Mouse (Mus musculus): Measurements from ENCODE around the gene Trim29. TPM values are rescaled to one million over a fixed set of nuclear protein-coding genes. Genes with fewer than 3 reads are reported as not detected.

Gene Trim29
- polyA plus RNA-seq, 1 experiment from 2014 or later = 1.2 TPM

- Histone ChIP-seq H3K9me3 (no peaks in the 10 kb centered on the region), H3K27me3 (ENCODE audit: poor library complexity, severe bottlenecking) (peaks cover 38% of the 10 kb centered on the region), H3K36me3 (replicated peaks) (no peaks in the 10 kb centered on the region), H3K27ac (0 out of 2 replicates have a peak overlapping the region, but pooled peaks have one; percentile 8), H3K4me1 (peaks cover 11% of the 10 kb centered on the region), H3K4me3 (no peak overlapping the region)
- no peak for DNase-seq (ENCODE audit: extremely low spot score, low spot score)
- 58% methylated on average over 13 of the region's 13 CpGs for WGBS
Observed at GRCm38 (mm10) chr9:43351015-43351414, 40.4 kb downstream of the Trim29 start.

GRCm38 (mm10) chr9:43357011-43357410, 46.4 kb downstream of the Trim29 start:
- Histone ChIP-seq H3K9me3 (no peaks in the 10 kb centered on the region), H3K27me3 (ENCODE audit: poor library complexity, severe bottlenecking) (peaks cover 47% of the 10 kb centered on the region), H3K36me3 (replicated peaks) (no peaks in the 10 kb centered on the region), H3K4me1 (peaks cover 34% of the 10 kb centered on the region), H3K4me3 (no peak overlapping the region), H3K27ac (no peak overlapping the region)
- no peak for DNase-seq (ENCODE audit: extremely low spot score, low spot score)

- peaks cover 34% of the 10 kb centered on the region for H3K4me1 ChIP-seq
- WGBS = 29% methylated on average over 15 of the region's 15 CpGs
- no peak overlapping the region; the same call in 1 of the 2 replicates for H3K4me3 ChIP-seq
- peak overlapping the region; percentile 36 for H3K27ac ChIP-seq
- peak; percentile 44 for DNase-seq (ENCODE audit: extremely low spot score, low spot score)
- H3K27me3 ChIP-seq (ENCODE audit: poor library complexity, severe bottlenecking) = peaks cover 47% of the 10 kb centered on the region
- H3K36me3 ChIP-seq (replicated peaks) = no peaks in the 10 kb centered on the region
- H3K9me3 ChIP-seq = no peaks in the 10 kb centered on the region
Observed at GRCm38 (mm10) chr9:43358591-43359323, 48.1 kb downstream of the Trim29 start.

DNA sequence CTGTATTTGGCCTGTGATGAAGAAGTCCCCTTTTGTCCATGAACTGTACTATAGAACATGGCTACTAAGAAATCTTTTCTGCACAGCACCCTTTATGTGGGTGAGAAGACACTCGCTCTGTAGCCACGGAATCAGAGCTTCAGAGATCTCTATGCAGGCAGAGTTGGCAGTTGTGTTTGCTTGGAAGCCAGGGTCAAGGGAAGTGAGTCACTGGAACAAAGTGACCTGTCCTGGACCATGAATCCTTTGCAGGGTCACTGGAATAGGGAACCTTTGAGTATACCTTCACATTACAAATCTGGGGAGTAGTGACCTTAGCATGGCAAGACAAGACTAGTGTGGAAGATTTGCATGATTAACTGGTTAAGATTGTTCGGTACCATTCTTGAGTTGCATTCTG, 58.1 kb downstream of the Trim29 start:
- Histone ChIP-seq H3K27me3 (ENCODE audit: poor library complexity, severe bottlenecking) (no peaks in the 10 kb centered on the region), H3K4me1 (peaks cover 10% of the 10 kb centered on the region; the same call in 1 of the 2 replicates), H3K9me3 (no peaks in the 10 kb centered on the region), H3K4me3 (no peak overlapping the region), H3K27ac (no peak overlapping the region), H3K36me3 (replicated peaks) (no peaks in the 10 kb centered on the region)
- no peak for DNase-seq (ENCODE audit: extremely low spot score, low spot score)
- WGBS = 92% methylated on average over 3 of the region's 3 CpGs

DNA sequence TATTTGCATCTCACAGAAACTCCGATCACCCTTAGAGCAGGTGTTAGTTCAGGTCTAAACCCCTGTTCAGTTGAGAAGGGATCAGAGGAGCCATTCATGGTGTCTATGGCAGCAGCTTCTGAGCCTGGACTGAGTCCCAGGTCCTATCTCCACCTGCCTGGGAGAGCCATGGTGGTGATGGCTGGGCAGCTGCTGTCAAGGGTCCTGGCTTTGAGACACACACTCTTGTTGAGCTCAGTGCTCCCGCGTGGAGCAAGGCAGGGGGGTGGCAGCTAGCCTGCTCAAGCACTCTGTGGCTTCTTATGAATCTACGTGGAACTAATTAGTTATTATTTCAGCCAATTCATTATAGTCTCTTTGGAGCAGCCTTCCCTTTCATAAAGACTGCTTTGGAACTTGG, 73.2 kb downstream of the Trim29 start:
- Histone ChIP-seq H3K4me1 (peaks cover 10% of the 10 kb centered on the region), H3K9me3 (no peaks in the 10 kb centered on the region), H3K36me3 (replicated peaks) (no peaks in the 10 kb centered on the region), H3K27ac (no peak overlapping the region; the same call in 1 of the 2 replicates), H3K4me3 (no peak overlapping the region), H3K27me3 (ENCODE audit: poor library complexity, severe bottlenecking) (peaks cover 12% of the 10 kb centered on the region)
- WGBS = 78% methylated on average over 4 of the region's 4 CpGs
- DNase-seq (ENCODE audit: extremely low spot score, low spot score) = no peak

GRCm38 (mm10) chr9:43384400-43384799, 73.8 kb downstream of the Trim29 start:
- no peaks in the 10 kb centered on the region for H3K9me3 ChIP-seq
- peak overlapping the region; percentile 27; the same call in 1 of the 2 replicates for H3K27ac ChIP-seq
- peaks cover 15% of the 10 kb centered on the region for H3K4me1 ChIP-seq
- H3K27me3 ChIP-seq (ENCODE audit: poor library complexity, severe bottlenecking) = peaks cover 16% of the 10 kb centered on the region
- no peak for DNase-seq (ENCODE audit: extremely low spot score, low spot score)
- no peak overlapping the region for H3K4me3 ChIP-seq
- no peaks in the 10 kb centered on the region for H3K36me3 ChIP-seq (replicated peaks)
- WGBS = 85% methylated on average over 3 of the region's 3 CpGs

Other genes starting within 250 kb of the Trim29 start
- 7.0 and 9.2 TPM in 2 replicates for gene Arhgef12, start 203.6 kb upstream of the Trim29 start, polyA plus RNA-seq (2016; fragmentation: Nextera tagmentation; extraction: Ambion mirVana)
- gene Tmem136, start 194.3 kb upstream of the Trim29 start, polyA plus RNA-seq (2016; fragmentation: Nextera tagmentation; extraction: Ambion mirVana) = 11.4 and 12.9 TPM in 2 replicates
- not detected in 2 replicates for gene Pou2f3, start 100.5 kb upstream of the Trim29 start, polyA plus RNA-seq (2016; fragmentation: Nextera tagmentation; extraction: Ambion mirVana)
- gene Oaf, start 70.9 kb upstream of the Trim29 start, polyA plus RNA-seq (2016; fragmentation: Nextera tagmentation; extraction: Ambion mirVana) = 42.1 and 46.5 TPM in 2 replicates